Mouse (Mus musculus): ENCODE measurements around the gene Arid4a. TPM values are rescaled to one million over a fixed set of nuclear protein-coding genes. Genes with fewer than 3 reads are reported as not detected.

Gene Arid4a
- polyA plus RNA-seq, 1 experiment, result 8.1 TPM

- WGBS, result 96% methylated on average over 1 of the region's 1 CpGs
- no peaks in the 10 kb centered on the region for H3K27me3 ChIP-seq (ENCODE audit: control insufficient read depth, insufficient read depth, low read length)
- peaks cover 19% of the 10 kb centered on the region for H3K36me3 ChIP-seq (ENCODE audit: control insufficient read depth, insufficient read depth, low read length)
- H3K4me3 ChIP-seq (ENCODE audit: control insufficient read depth, insufficient read depth, low read length), result no peak overlapping the region
- TF ChIP-seq POLR2A (IDR thresholded peaks at IDR 0.05; ENCODE audit: control insufficient read depth, extremely low read depth, insufficient read depth, low read length, poor library complexity) (no peak), CTCF (IDR thresholded peaks at IDR 0.05; ENCODE audit: borderline replicate concordance, control insufficient read depth, extremely low read depth, insufficient read depth, low read length, poor library complexity) (no peak)
- H3K27ac ChIP-seq (ENCODE audit: control insufficient read depth, insufficient read depth, low read length), result no peak overlapping the region
- H3K4me1 ChIP-seq (replicated peaks; ENCODE audit: control insufficient read depth, insufficient read depth, low read length), result peaks cover 2% of the 10 kb centered on the region; the same call in 1 of the 2 replicates
- DNase-seq, result no peak
Observed at GRCm38 (mm10) chr12:71053031-71053430, 37.2 kb downstream of the Arid4a start.

GRCm38 (mm10) chr12:71053486-71053885 lies 37.7 kb downstream of the Arid4a start:
- H3K4me1 ChIP-seq (replicated peaks; ENCODE audit: control insufficient read depth, insufficient read depth, low read length), result peaks cover 2% of the 10 kb centered on the region; the same call in 1 of the 2 replicates
- no peak overlapping the region for H3K27ac ChIP-seq (ENCODE audit: control insufficient read depth, insufficient read depth, low read length)
- no peaks in the 10 kb centered on the region for H3K27me3 ChIP-seq (ENCODE audit: control insufficient read depth, insufficient read depth, low read length)
- no peak for TF ChIP-seq POLR2A (IDR thresholded peaks at IDR 0.05; ENCODE audit: control insufficient read depth, extremely low read depth, insufficient read depth, low read length, poor library complexity)
- TF ChIP-seq CTCF (IDR thresholded peaks at IDR 0.05; ENCODE audit: borderline replicate concordance, control insufficient read depth, extremely low read depth, insufficient read depth, low read length, poor library complexity), result no peak
- no peak for DNase-seq
- 87% methylated on average over 1 of the region's 1 CpGs for WGBS
- H3K36me3 ChIP-seq (ENCODE audit: control insufficient read depth, insufficient read depth, low read length), result peaks cover 19% of the 10 kb centered on the region
- no peak overlapping the region for H3K4me3 ChIP-seq (ENCODE audit: control insufficient read depth, insufficient read depth, low read length)

GRCm38 (mm10) chr12:71055537-71055936 lies 39.7 kb downstream of the Arid4a start:
- H3K36me3 ChIP-seq (ENCODE audit: control insufficient read depth, insufficient read depth, low read length), result peaks cover 22% of the 10 kb centered on the region
- H3K4me1 ChIP-seq (replicated peaks; ENCODE audit: control insufficient read depth, insufficient read depth, low read length), result no peaks in the 10 kb centered on the region
- no peak overlapping the region for H3K27ac ChIP-seq (ENCODE audit: control insufficient read depth, insufficient read depth, low read length)
- no peaks in the 10 kb centered on the region for H3K27me3 ChIP-seq (ENCODE audit: control insufficient read depth, insufficient read depth, low read length)
- 75% methylated on average over 3 of the region's 3 CpGs for WGBS
- H3K4me3 ChIP-seq (ENCODE audit: control insufficient read depth, insufficient read depth, low read length), result no peak overlapping the region
- no peak for DNase-seq
- TF ChIP-seq CTCF (IDR thresholded peaks at IDR 0.05; ENCODE audit: borderline replicate concordance, control insufficient read depth, extremely low read depth, insufficient read depth, low read length, poor library complexity) (no peak), POLR2A (IDR thresholded peaks at IDR 0.05; ENCODE audit: control insufficient read depth, extremely low read depth, insufficient read depth, low read length, poor library complexity) (no peak)

GRCm38 (mm10) chr12:71059741-71060140 lies 44.0 kb downstream of the Arid4a start:
- Histone ChIP-seq H3K36me3 (ENCODE audit: control insufficient read depth, insufficient read depth, low read length) (peaks cover 42% of the 10 kb centered on the region), H3K4me1 (replicated peaks; ENCODE audit: control insufficient read depth, insufficient read depth, low read length) (no peaks in the 10 kb centered on the region), H3K4me3 (ENCODE audit: control insufficient read depth, insufficient read depth, low read length) (no peak overlapping the region), H3K27ac (ENCODE audit: control insufficient read depth, insufficient read depth, low read length) (no peak overlapping the region), H3K27me3 (ENCODE audit: control insufficient read depth, insufficient read depth, low read length) (no peaks in the 10 kb centered on the region)
- over 99% methylated on average over 7 of the region's 7 CpGs for WGBS
- no peak for DNase-seq
- no peak for TF ChIP-seq CTCF (IDR thresholded peaks at IDR 0.05; ENCODE audit: borderline replicate concordance, control insufficient read depth, extremely low read depth, insufficient read depth, low read length, poor library complexity)
- no peak for TF ChIP-seq POLR2A (IDR thresholded peaks at IDR 0.05; ENCODE audit: control insufficient read depth, extremely low read depth, insufficient read depth, low read length, poor library complexity)

- no peak overlapping the region for H3K27ac ChIP-seq (ENCODE audit: control insufficient read depth, insufficient read depth, low read length)
- H3K4me1 ChIP-seq (replicated peaks; ENCODE audit: control insufficient read depth, insufficient read depth, low read length), result no peaks in the 10 kb centered on the region
- DNase-seq, result no peak
- no peak overlapping the region for H3K4me3 ChIP-seq (ENCODE audit: control insufficient read depth, insufficient read depth, low read length)
- no peaks in the 10 kb centered on the region for H3K27me3 ChIP-seq (ENCODE audit: control insufficient read depth, insufficient read depth, low read length)
- TF ChIP-seq POLR2A (IDR thresholded peaks at IDR 0.05; ENCODE audit: control insufficient read depth, extremely low read depth, insufficient read depth, low read length, poor library complexity) (no peak), CTCF (IDR thresholded peaks at IDR 0.05; ENCODE audit: borderline replicate concordance, control insufficient read depth, extremely low read depth, insufficient read depth, low read length, poor library complexity) (no peak)
- 96% methylated on average over 17 of the region's 17 CpGs for WGBS
- peaks cover 83% of the 10 kb centered on the region for H3K36me3 ChIP-seq (ENCODE audit: control insufficient read depth, insufficient read depth, low read length)
Observed at GRCm38 (mm10) chr12:71069846-71070245, 54.1 kb downstream of the Arid4a start.

GRCm38 (mm10) chr12:71072048-71072447 lies 56.3 kb downstream of the Arid4a start:
- no peaks in the 10 kb centered on the region for H3K4me1 ChIP-seq (replicated peaks; ENCODE audit: control insufficient read depth, insufficient read depth, low read length)
- H3K27ac ChIP-seq (ENCODE audit: control insufficient read depth, insufficient read depth, low read length), result no peak overlapping the region
- no peaks in the 10 kb centered on the region for H3K27me3 ChIP-seq (ENCODE audit: control insufficient read depth, insufficient read depth, low read length)
- TF ChIP-seq CTCF (IDR thresholded peaks at IDR 0.05; ENCODE audit: borderline replicate concordance, control insufficient read depth, extremely low read depth, insufficient read depth, low read length, poor library complexity) (no peak), POLR2A (IDR thresholded peaks at IDR 0.05; ENCODE audit: control insufficient read depth, extremely low read depth, insufficient read depth, low read length, poor library complexity) (no peak)
- H3K4me3 ChIP-seq (ENCODE audit: control insufficient read depth, insufficient read depth, low read length), result no peak overlapping the region
- whole genome bisulfite sequencing, result 97% methylated on average over 4 of the region's 4 CpGs
- H3K36me3 ChIP-seq (ENCODE audit: control insufficient read depth, insufficient read depth, low read length), result peaks cover 87% of the 10 kb centered on the region
- DNase-seq, result no peak

Measured in thymus, adult 2 months (tissue).